Mouse (Mus musculus) forebrain, embryonic 13.5 days (tissue): Measurements from ENCODE around the gene Fam131a. TPM values are rescaled to one million over a fixed set of nuclear protein-coding genes. Genes with fewer than 3 reads are reported as not detected.

Experiments
- ATAC-seq: fragments of 200-750 bp; cut with Nextera tagmentation; 2 replicates; pipeline ENCODE4 v1.8.0; 2017
- H3K27ac ChIP-seq: fragments of 300-500 bp; sonication (generic); 2 replicates; pipeline ENCODE4 v1.5.1; 2015; ENCODE audit warnings: inconsistent platforms, mild to moderate bottlenecking, moderate library complexity
- H3K27me3 ChIP-seq: fragments of 300-500 bp; sonication (generic); 2 replicates; pipeline ENCODE4 v1.6.1; 2015; ENCODE audit warnings: mild to moderate bottlenecking, inconsistent platforms
- H3K36me3 ChIP-seq: fragments of 300-500 bp; sonication (generic); 2 replicates; pipeline ENCODE4 v1.6.1; 2015; ENCODE audit warnings: mild to moderate bottlenecking, inconsistent platforms; ENCODE audit not compliant: poor library complexity, severe bottlenecking
- H3K4me1 ChIP-seq: fragments of 300-500 bp; sonication (generic); 2 replicates; pipeline ENCODE4 v1.6.1; 2015; ENCODE audit warnings: inconsistent platforms
- H3K4me2 ChIP-seq: fragments of 300-500 bp; sonication (generic); 2 replicates; pipeline ENCODE4 v1.6.1; 2015; ENCODE audit warnings: inconsistent platforms, mild to moderate bottlenecking, moderate library complexity
- H3K4me3 ChIP-seq: fragments of 300-500 bp; sonication (generic); 2 replicates; pipeline ENCODE4 v1.5.1; 2015; ENCODE audit warnings: mild to moderate bottlenecking, inconsistent platforms
- H3K9ac ChIP-seq: fragments of 300-500 bp; sonication (generic); 2 replicates; pipeline ENCODE4 v1.6.1; 2015; ENCODE audit warnings: mild to moderate bottlenecking, inconsistent platforms
- H3K9me3 ChIP-seq: fragments of 300-500 bp; sonication (generic); replicated peaks from 2 replicates; pipeline ENCODE4 v1.6.1; 2016; ENCODE audit warnings: inconsistent platforms
- WGBS: fragments of 180-500 bp; shearing (Covaris S2); methylation state at CpG from one replicate; pipeline ENCODE4 v1.1.7; 2015; 5-methylcytosine and 5-hydroxymethylcytosine counted together
- polyA plus RNA-seq: library from polyadenylated mRNA; unstranded; fragments of >200 nt; fragmentation: Nextera tagmentation; extraction: Ambion mirVana; gene quantifications from 2 replicates; pipeline ENCODE4 v1.2.1, GENCODE M21; 2015

Fam131a gene
- polyA plus RNA-seq, 1 experiment from 2014 or later, result 32.5 TPM

DNA sequence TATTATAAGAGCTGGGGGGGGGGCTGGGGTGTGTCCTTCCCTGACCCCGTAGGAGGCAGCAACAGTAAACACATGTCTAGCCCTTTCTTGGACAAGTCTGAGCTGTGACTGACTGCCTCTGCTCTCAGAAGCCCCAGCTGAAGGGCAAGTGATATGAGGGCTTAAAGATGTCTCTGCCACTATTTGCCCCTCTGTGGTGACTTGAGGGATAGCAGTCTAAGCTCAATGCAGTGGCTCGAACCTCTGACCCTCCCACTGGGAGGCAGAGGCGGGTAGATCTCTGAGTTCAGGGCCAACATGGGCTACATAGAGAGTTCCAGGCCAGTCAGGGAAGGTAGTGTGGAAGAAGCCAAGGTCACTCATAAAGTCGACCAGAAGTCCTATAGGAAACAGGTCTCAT is 17.8 kb downstream of the Fam131a start:
- H3K4me3 ChIP-seq, result no peak overlapping the region
- H3K27me3 ChIP-seq, result no peaks in the 10 kb centered on the region
- no peaks in the 10 kb centered on the region for H3K9me3 ChIP-seq
- H3K27ac ChIP-seq, result no peak overlapping the region
- H3K36me3 ChIP-seq, result peaks cover 59% of the 10 kb centered on the region
- no peak overlapping the region for H3K9ac ChIP-seq
- ATAC-seq, result no peak
- WGBS, result 81% methylated on average over 4 of the region's 4 CpGs
- no peak overlapping the region for H3K4me2 ChIP-seq
- H3K4me1 ChIP-seq, result peaks cover 23% of the 10 kb centered on the region

DNA sequence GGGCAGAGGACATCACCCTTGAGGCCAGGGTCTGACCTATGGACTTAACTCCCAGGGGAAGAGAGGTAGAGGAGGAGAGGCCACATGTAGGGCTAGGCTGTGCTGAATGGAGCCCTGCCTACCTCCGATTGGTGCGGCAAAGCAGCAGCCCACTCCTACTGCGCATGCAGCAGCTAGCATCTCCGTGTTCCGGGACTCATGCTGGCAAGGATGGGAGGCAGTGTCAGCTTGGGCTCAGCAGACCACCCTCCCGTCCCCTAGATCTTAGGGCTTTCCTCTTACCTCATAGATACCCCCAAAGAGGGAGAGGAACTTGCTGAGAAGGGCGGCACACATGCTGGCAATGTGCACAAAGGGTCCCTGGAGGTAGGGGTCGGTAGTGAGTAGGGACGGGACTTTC is 19.1 kb downstream of the Fam131a start:
- 75% methylated on average over 9 of the region's 9 CpGs for WGBS
- no peaks in the 10 kb centered on the region for H3K27me3 ChIP-seq
- peaks cover 48% of the 10 kb centered on the region for H3K36me3 ChIP-seq
- H3K4me2 ChIP-seq, result no peak overlapping the region
- no peak overlapping the region for H3K27ac ChIP-seq
- H3K9me3 ChIP-seq, result no peaks in the 10 kb centered on the region
- no peak for ATAC-seq
- H3K4me3 ChIP-seq, result no peak overlapping the region
- no peak overlapping the region for H3K9ac ChIP-seq
- H3K4me1 ChIP-seq, result peaks cover 34% of the 10 kb centered on the region

- no peak overlapping the region for H3K4me2 ChIP-seq
- no peaks in the 10 kb centered on the region for H3K9me3 ChIP-seq
- peaks cover 37% of the 10 kb centered on the region for H3K4me1 ChIP-seq
- H3K27me3 ChIP-seq, result no peaks in the 10 kb centered on the region
- no peak overlapping the region for H3K27ac ChIP-seq
- peaks cover 41% of the 10 kb centered on the region for H3K36me3 ChIP-seq
- WGBS, result 91% methylated on average over 7 of the region's 7 CpGs
- no peak for ATAC-seq
- no peak overlapping the region for H3K9ac ChIP-seq
- H3K4me3 ChIP-seq, result no peak overlapping the region
Observed at GRCm38 (mm10) chr16:20712889-20713288, 19.8 kb downstream of the Fam131a start.

DNA sequence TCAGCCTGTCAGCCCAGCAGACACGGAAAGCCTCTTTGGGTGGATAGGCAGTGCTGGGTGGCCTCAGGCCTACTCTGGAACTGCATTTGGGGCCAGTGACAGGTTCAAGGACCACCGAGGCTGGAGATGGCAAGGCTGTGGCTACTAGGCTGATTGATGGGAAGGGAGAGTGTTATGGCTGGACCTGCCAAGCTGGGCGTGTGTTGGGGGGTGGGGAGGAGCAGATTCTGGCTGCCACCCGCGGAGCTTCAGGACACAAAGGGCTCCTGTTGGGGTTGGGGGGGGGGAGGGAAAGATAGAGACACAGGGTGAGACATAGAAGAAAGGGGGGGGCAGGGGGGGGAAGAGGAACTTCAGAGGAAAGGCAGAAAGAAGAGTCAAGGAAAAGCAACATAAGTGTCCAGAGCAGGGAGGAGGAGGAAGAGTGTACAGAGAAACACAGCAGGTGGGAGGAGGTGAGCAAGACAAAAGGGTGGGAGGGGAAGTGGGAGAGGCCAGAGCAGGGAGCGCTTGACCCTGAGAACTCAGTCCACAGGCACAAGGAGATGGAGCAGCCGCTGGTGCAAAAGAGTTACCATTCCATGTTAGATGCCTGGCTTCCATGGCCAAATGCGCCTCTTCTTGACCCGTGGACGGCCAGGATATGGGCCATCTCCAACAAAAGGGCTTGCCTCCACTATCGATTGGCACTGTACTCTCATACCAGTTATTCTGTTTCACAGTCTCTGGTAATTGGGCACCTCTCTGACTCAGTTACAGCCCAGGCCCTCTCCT is 21.5 kb downstream of the Fam131a start:
- WGBS, result 25% methylated on average over 11 of the region's 11 CpGs

DNA sequence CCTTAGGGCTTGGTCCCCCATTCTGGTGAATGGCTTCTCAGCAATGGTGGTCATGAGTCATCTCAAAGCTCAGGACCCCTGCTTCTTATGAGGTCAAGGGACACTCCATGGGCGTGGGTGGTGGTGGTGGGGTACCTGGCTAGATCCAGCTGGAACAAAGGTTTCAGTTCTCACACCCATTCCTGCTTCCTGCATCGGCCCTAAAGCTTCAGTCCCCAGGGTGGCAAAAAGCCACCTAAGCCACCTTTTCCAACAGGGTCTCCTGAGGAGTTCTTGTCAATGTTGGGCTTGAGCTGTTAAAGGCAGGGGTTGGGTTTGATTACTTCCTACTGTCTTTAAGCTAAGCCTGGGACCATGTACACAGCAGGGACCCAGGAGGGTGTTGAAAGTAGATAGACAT is 22.1 kb downstream of the Fam131a start:
- peak overlapping the region; percentile 83 for H3K9ac ChIP-seq
- no peak for ATAC-seq
- WGBS, result 67% methylated on average over 2 of the region's 2 CpGs
- no peaks in the 10 kb centered on the region for H3K27me3 ChIP-seq
- no peaks in the 10 kb centered on the region for H3K9me3 ChIP-seq
- H3K4me1 ChIP-seq, result peaks cover 47% of the 10 kb centered on the region
- peak overlapping the region; percentile 64 for H3K4me3 ChIP-seq
- peak overlapping the region; percentile 89 for H3K4me2 ChIP-seq
- H3K36me3 ChIP-seq, result peaks cover 31% of the 10 kb centered on the region
- H3K27ac ChIP-seq, result no peak overlapping the region

More for the DNA sequence above, 21.5 kb downstream of the Fam131a start:
- peak overlapping the region; percentile 83; the same call in 1 of the 2 replicates for H3K9ac ChIP-seq
- no peak overlapping the region for H3K27ac ChIP-seq
- H3K4me3 ChIP-seq, result peak overlapping the region; percentile 64
- peaks cover 37% of the 10 kb centered on the region for H3K36me3 ChIP-seq
- H3K4me2 ChIP-seq, result peak overlapping the region; percentile 89
- H3K4me1 ChIP-seq, result peaks cover 47% of the 10 kb centered on the region
- H3K9me3 ChIP-seq, result no peaks in the 10 kb centered on the region
- no peak for ATAC-seq
- H3K27me3 ChIP-seq, result no peaks in the 10 kb centered on the region

DNA sequence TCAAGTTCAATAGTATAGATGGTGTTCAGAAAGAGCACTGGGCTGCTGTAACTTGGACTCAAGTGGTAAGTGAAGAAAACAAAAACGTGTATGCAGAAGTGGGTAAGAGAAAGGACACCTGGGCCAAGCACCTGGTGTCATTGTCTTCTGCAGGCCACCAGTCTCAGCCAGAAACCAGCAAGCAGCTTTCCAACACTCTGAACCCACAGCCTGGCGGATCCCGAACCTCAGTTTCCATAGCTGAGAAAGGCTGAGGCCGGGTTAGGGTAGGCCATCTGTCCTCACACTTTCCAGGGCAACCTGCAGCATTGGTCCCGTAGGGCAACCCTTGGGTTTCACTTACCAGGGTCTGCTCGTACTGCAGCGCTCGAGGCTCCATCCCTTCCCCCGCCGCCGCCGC is 22.5 kb downstream of the Fam131a start:
- ATAC-seq, result no peak
- peaks cover 27% of the 10 kb centered on the region for H3K36me3 ChIP-seq
- H3K4me2 ChIP-seq, result peak overlapping the region; percentile 89
- no peaks in the 10 kb centered on the region for H3K9me3 ChIP-seq
- H3K27ac ChIP-seq, result peak overlapping the region; percentile 91
- H3K4me3 ChIP-seq, result peak overlapping the region; percentile 64
- WGBS, result under 1% methylated on average over 8 of the region's 12 CpGs
- H3K4me1 ChIP-seq, result peaks cover 47% of the 10 kb centered on the region
- H3K27me3 ChIP-seq, result no peaks in the 10 kb centered on the region
- H3K9ac ChIP-seq, result peak overlapping the region; percentile 83

DNA sequence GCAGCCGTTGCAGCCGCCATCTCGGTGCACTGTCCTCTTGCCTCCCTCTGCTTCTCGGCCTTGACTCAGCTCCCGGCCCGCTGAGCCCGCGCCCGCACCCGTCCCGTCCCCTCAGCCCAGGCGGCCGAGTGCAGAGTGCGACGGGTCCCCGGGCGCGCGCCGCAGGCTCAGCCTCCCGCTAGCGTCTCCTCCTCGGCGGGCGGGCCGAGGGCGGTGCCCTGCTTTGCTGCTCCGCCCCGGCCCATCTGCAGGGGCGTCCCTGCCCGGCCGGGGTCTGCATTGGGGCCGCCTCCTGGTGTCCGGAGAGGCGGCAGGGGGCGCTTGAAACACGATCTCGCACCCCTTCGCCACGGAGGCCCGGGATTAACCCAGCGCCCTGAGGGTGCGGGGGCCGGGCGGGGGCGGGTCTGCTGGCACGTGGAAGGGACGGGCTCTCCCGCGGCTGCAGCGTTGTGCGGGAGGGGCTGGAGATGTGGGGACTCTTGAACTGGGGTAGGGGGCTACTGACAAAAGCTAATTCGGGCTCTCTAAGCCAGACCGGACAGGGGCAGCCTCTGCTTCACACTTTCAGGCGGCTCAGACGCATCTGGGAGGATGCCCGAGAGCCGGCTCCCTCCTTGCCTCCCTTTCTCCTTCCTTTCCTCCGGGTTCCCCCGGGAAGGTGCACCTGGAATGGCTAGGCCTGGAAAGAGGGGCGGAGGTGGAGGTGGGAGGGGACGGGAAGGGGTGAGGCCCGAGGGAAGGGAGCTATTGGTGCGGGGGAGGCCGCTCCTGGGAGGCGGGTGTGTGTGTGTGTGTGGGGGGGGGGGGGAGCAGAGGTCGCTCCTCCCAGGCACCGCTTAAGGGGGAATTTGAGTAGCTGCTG is 23.2 kb downstream of the Fam131a start:
- H3K4me3 ChIP-seq, result peak overlapping the region; percentile 64
- ATAC-seq, result peak; percentile 84
- H3K27ac ChIP-seq, result peak overlapping the region; percentile 91
- H3K9ac ChIP-seq, result peak overlapping the region; percentile 83
- H3K9me3 ChIP-seq, result no peaks in the 10 kb centered on the region
- WGBS, result under 1% methylated on average over 45 of the region's 68 CpGs
- no peaks in the 10 kb centered on the region for H3K27me3 ChIP-seq
- H3K36me3 ChIP-seq, result peaks cover 21% of the 10 kb centered on the region
- peaks cover 47% of the 10 kb centered on the region for H3K4me1 ChIP-seq
- H3K4me2 ChIP-seq, result peak overlapping the region; percentile 89

DNA sequence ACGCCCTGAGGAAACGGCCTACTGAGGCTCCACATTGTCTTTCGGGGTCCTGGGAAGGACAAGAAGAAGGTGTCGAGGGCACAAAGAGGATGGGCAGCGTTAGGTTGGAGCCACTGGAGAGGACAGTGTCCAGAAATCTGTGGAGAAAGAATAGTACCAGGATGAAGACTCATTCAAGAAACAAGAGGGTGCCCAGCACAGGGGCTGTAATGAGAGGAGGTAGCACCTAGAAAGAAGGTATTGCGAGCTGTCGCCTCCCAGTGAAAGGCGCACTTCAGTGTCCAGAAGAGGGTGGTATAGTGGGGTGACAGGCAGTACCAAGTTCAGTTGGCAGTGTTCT is 23.8 kb downstream of the Fam131a start:
- 0% methylated on average over 8 of the region's 8 CpGs for WGBS
- peak; percentile 9 for ATAC-seq

DNA sequence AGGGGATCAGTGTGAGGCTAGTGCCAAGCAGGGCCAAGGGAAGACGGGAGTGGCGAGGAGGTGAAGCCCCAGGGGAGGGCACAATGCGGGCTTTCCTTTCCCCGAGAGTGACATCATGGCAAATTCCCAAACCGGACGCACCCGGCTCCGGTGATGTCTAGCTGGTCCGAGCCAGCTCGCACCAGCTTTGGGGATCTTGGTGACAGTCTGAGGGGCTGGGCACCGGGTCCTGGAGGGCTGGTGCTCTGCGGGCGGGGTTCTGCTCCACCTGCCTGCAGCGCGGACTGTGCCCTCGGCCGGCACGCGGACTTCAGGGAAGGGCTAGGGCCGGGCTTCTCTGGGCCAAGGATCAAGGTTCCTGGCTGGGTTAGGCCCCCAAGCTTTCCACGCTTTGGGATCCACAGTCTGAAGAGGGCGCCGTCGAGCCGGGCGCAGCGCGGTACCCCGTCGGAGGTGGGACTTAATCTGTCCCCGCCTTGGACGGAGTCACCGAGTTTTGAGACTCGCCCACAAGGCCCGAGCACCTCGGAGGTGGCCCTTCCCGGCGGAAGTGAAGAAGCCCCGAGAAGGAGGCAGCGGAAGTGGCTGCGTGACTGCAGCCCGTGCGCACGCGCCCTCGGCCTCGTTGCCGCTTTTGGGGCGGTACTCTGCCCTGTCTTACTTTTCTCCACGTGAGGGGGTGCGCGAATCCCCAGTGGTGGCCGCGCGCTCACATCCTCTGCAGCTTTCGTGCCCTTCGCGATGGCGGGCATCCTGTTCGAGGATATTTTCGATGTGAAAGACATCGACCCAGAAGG is 24.3 kb downstream of the Fam131a start, which contains the start of the genes Polr2h and Clcn2:
Gene Polr2h (plus strand): TSS at position 485 of the 797 bp plus-strand sequence.
Gene Clcn2 (minus strand): TSS at position 566 of the 797 bp plus-strand sequence.
- peak; percentile 85 for ATAC-seq
- Histone ChIP-seq H3K27me3 (no peaks in the 10 kb centered on the region), H3K27ac (peak within 1 kb of the TSS; percentile 91), H3K36me3 (peaks cover 21% of the 10 kb centered on the region), H3K9ac (peak within 1 kb of the TSS; percentile 83), H3K4me3 (peak within 1 kb of the TSS; percentile 64), H3K9me3 (no peaks in the 10 kb centered on the region), H3K4me1 (peaks cover 47% of the 10 kb centered on the region), H3K4me2 (peak within 1 kb of the TSS; percentile 89)
- under 1% methylated on average over 62 of the region's 62 CpGs for WGBS

More for the DNA sequence above, 23.8 kb downstream of the Fam131a start:
- Histone ChIP-seq H3K27ac (peak overlapping the region; percentile 91), H3K9me3 (no peaks in the 10 kb centered on the region), H3K36me3 (peaks cover 21% of the 10 kb centered on the region), H3K4me3 (peak overlapping the region; percentile 64), H3K4me1 (peaks cover 47% of the 10 kb centered on the region), H3K9ac (peak overlapping the region; percentile 83), H3K27me3 (no peaks in the 10 kb centered on the region), H3K4me2 (peak overlapping the region; percentile 89)

DNA sequence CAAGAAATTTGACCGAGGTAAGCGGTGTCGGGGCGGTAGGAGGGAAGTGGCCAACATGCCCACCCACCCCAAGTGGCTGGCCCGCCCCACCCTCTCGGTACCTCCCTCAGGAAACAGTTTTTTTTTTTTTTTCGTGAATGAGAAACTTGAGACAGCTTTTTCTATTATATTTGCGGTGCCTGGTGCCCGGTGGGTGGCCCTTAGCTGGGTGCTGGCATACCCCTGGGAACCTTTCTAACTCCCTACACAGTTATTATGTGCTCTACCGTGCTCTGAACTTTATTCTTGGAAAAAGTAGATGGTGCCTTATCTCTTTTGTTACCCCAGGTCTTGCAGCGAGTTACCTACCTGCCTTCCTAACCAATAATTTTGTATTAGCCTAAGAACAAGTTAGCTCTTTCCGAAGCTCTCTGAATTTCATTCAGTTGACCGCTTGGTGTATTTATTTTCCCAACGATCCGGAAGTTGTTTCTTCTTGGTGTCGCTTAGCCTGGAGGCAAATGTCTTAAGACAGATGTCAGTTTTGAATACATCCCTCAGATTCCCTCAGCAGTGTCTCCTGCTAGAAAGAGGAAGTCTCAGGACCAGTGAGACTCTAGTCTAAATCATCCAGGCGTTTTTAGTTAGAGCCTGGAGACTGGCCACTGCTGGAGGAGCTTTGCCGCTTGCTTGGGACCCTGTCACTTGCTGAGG is 25.1 kb downstream of the Fam131a start:
- Histone ChIP-seq H3K9me3 (no peaks in the 10 kb centered on the region), H3K27me3 (no peaks in the 10 kb centered on the region), H3K9ac (peak overlapping the region; percentile 83), H3K4me1 (peaks cover 47% of the 10 kb centered on the region), H3K4me2 (peak overlapping the region; percentile 89), H3K27ac (peak overlapping the region; percentile 91), H3K36me3 (peaks cover 15% of the 10 kb centered on the region), H3K4me3 (peak overlapping the region; percentile 64)
- no peak; the same call in 1 of the 2 replicates for ATAC-seq
- 5% methylated on average over 18 of the region's 18 CpGs for WGBS

DNA sequence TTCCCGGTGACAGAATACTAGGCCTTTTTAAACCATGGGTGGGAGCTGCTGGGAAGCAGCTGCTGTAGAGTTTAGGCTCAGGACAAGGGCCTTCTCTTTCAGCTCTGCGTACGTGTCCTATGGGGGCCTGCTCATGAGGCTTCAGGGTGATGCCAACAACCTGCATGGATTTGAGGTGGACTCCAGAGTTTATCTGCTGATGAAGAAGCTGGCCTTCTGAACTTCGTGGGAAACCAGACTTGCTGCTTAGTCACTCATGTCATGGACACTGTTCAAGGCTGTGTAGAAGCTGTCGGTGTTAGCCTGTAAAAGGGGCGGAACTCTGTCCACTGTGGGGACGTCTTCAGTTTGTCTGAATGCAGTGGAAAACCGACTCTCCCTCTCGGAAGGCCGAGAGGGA is 28.8 kb downstream of the Fam131a start:
- no peak overlapping the region for H3K4me2 ChIP-seq
- H3K9ac ChIP-seq, result no peak overlapping the region
- ATAC-seq, result no peak
- H3K4me3 ChIP-seq, result no peak overlapping the region
- H3K36me3 ChIP-seq, result peaks cover 13% of the 10 kb centered on the region
- H3K9me3 ChIP-seq, result no peaks in the 10 kb centered on the region
- 90% methylated on average over 10 of the region's 10 CpGs for WGBS
- no peak overlapping the region for H3K27ac ChIP-seq
- H3K4me1 ChIP-seq, result peaks cover 17% of the 10 kb centered on the region
- no peaks in the 10 kb centered on the region for H3K27me3 ChIP-seq
